In the genomic region with DNA sequence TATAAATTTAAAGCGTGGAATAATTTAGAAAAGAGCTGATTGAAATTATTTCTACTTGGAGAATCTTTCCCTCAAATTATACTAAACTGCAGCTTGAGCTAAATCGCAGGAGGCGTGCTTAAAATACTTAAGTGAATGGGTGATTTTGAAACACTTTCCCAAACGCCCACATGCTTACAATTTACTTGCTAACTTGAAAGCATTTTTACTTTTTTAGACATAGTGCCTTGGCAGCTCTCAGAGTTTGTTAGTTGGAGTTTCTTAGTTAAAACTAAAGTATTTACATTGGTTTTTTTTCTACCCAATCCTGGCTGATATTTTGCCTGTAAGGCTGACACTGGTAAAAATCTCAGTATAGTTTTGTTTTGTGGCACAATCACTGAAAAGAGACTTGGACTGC, we compare ENCODE assay signal across 10 mouse cellular contexts.
"Had no signal": no experiment of that assay in that cellular context is flagged by ENCODE, and none has a peak within 500 bp of the region (broad histone marks: within the 10 kb centered on the region; RNA-seq: fewer than 3 reads in every experiment).

No protein-coding gene starts in this region.

- DNase-seq: kidney, adult 8-10 months; kidney, postnatal 25 days; layer of hippocampus, adult 9-11 months; right cerebral cortex, postnatal 25 days; thymus, adult 18-20 months; thymus, postnatal 25 days had no signal

- H3K4me3 ChIP-seq: limb, embryonic 15.5 days; liver, embryonic 12.5 days; midbrain, embryonic 13.5 days had no signal

- H3K27ac ChIP-seq: limb, embryonic 15.5 days; liver, embryonic 12.5 days; midbrain, embryonic 13.5 days; stomach, postnatal 0 days had no signal
